ENCODE assay signal across 14 mouse cellular contexts in the genomic region with DNA sequence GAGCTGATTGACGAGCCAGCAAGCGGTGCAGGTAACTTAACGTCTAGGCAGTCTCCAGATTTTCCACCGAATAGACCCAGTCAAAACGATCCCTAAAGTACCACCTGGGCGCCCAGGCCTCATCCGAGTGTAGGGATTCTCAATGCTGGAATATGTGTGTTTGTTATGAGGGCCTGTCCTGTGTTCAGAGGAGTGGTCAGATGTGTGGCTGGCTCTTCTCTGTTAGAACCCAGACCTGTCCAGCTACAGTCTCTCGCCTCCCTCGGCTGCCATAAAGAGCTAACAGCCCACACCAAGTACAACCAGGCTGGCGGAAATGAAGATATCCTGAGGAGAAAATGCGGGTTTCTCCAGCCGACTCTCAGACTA. TPM values are rescaled to one million over a fixed set of nuclear protein-coding genes. Genes with fewer than 3 reads are reported as not detected.
A peak's percentile ranks its signal among the peaks of the same experiment; 100 is the strongest.
DNase-seq lines count a peak whose midpoint lies in the region; ATAC-seq lines count a peak whose summit lies in the region.
"Had no signal": no experiment of that assay in that cellular context is flagged by ENCODE, and none has a peak within 500 bp of the region (broad histone marks: within the 10 kb centered on the region; RNA-seq: fewer than 3 reads in every experiment).

No protein-coding gene starts in this region.

- ATAC-seq in hindbrain, embryonic 11.5 days (ENCODE audit: low FRiP score): 0 out of 2 replicates have a peak, but pooled peaks have one; percentile 27
- ATAC-seq in embryonic facial prominence, embryonic 13.5 days (ENCODE audit: insufficient number of reproducible peaks, insufficient read depth, low FRiP score, low TSS enrichment, low read depth): no peak
- peak; percentile 54; the same call in 1 of the 2 replicates for ATAC-seq in hindbrain, embryonic 15.5 days (ENCODE audit: low FRiP score, low read depth)
- peak; percentile 17; the same call in 1 of the 2 replicates for ATAC-seq in midbrain, embryonic 14.5 days (ENCODE audit: low FRiP score, low TSS enrichment)

- no peaks in the 10 kb centered on the region for H3K27me3 ChIP-seq in hindbrain, embryonic 11.5 days (ENCODE audit: control insufficient read depth, insufficient read depth, low read length)
- H3K27me3 ChIP-seq in hindbrain, embryonic 10.5 days (ENCODE audit: insufficient read depth, poor library complexity, severe bottlenecking): no peaks in the 10 kb centered on the region
- H3K27me3 ChIP-seq in embryonic facial prominence, embryonic 13.5 days: peaks cover 8% of the 10 kb centered on the region; the same call in 1 of the 2 replicates
- H3K27me3 ChIP-seq in hindbrain, embryonic 15.5 days: no peaks in the 10 kb centered on the region
- H3K27me3 ChIP-seq in midbrain, embryonic 14.5 days (ENCODE audit: control insufficient read depth, insufficient read depth, low read length): no peaks in the 10 kb centered on the region

- H3K36me3 ChIP-seq in hindbrain, embryonic 11.5 days (ENCODE audit: control insufficient read depth, insufficient read depth, low read length): no peaks in the 10 kb centered on the region
- H3K36me3 ChIP-seq in hindbrain, embryonic 10.5 days: no peaks in the 10 kb centered on the region
- H3K36me3 ChIP-seq in embryonic facial prominence, embryonic 13.5 days: no peaks in the 10 kb centered on the region
- H3K36me3 ChIP-seq in hindbrain, embryonic 15.5 days: no peaks in the 10 kb centered on the region
- no peaks in the 10 kb centered on the region for H3K36me3 ChIP-seq in midbrain, embryonic 14.5 days (ENCODE audit: control insufficient read depth, insufficient read depth, low read length)
- H3K36me3 ChIP-seq: G1E; heart, embryonic 10.5 days; liver, embryonic 15.5 days had no signal

- no peak overlapping the region for H3K4me2 ChIP-seq in hindbrain, embryonic 11.5 days (replicated peaks; ENCODE audit: low read depth, low read length)
- H3K4me2 ChIP-seq in embryonic facial prominence, embryonic 13.5 days: peak overlapping the region; percentile 37; the same call in 1 of the 2 replicates
- no peak overlapping the region for H3K4me2 ChIP-seq in hindbrain, embryonic 15.5 days
- peak overlapping the region; percentile 33 for H3K4me2 ChIP-seq in midbrain, embryonic 14.5 days (ENCODE audit: low read length)

- H3K9me3 ChIP-seq in hindbrain, embryonic 11.5 days (ENCODE audit: control insufficient read depth, low read length): no peaks in the 10 kb centered on the region
- no peaks in the 10 kb centered on the region for H3K9me3 ChIP-seq in hindbrain, embryonic 10.5 days
- H3K9me3 ChIP-seq in embryonic facial prominence, embryonic 13.5 days: no peaks in the 10 kb centered on the region
- H3K9me3 ChIP-seq in hindbrain, embryonic 15.5 days: no peaks in the 10 kb centered on the region
- no peaks in the 10 kb centered on the region for H3K9me3 ChIP-seq in midbrain, embryonic 14.5 days (ENCODE audit: control insufficient read depth, low read length)
- H3K9me3 ChIP-seq: G1E; heart, embryonic 10.5 days; liver, embryonic 15.5 days had no signal

- no peak overlapping the region for H3K4me3 ChIP-seq in hindbrain, embryonic 11.5 days (ENCODE audit: low read depth, low read length)
- no peak overlapping the region for H3K4me3 ChIP-seq in hindbrain, embryonic 10.5 days
- no peak overlapping the region for H3K4me3 ChIP-seq in embryonic facial prominence, embryonic 13.5 days
- no peak overlapping the region for H3K4me3 ChIP-seq in hindbrain, embryonic 15.5 days
- H3K4me3 ChIP-seq in midbrain, embryonic 14.5 days (replicated peaks; ENCODE audit: low read depth, low read length): no peak overlapping the region
- H3K4me3 ChIP-seq: heart, embryonic 10.5 days; liver, embryonic 15.5 days had no signal

- no peak overlapping the region for H3K9ac ChIP-seq in hindbrain, embryonic 11.5 days (ENCODE audit: low read depth, low read length)
- no peak overlapping the region for H3K9ac ChIP-seq in embryonic facial prominence, embryonic 13.5 days
- peak overlapping the region; percentile 14; the same call in 1 of the 2 replicates for H3K9ac ChIP-seq in hindbrain, embryonic 15.5 days
- no peak overlapping the region for H3K9ac ChIP-seq in midbrain, embryonic 14.5 days (replicated peaks; ENCODE audit: low read length)
- H3K9ac ChIP-seq: liver, embryonic 15.5 days had no signal

- no peak overlapping the region for H3K27ac ChIP-seq in hindbrain, embryonic 11.5 days (ENCODE audit: low read depth, low read length)
- H3K27ac ChIP-seq in hindbrain, embryonic 10.5 days: no peak overlapping the region
- H3K27ac ChIP-seq in embryonic facial prominence, embryonic 13.5 days: no peak overlapping the region
- no peak overlapping the region for H3K27ac ChIP-seq in hindbrain, embryonic 15.5 days (replicated peaks)
- no peak overlapping the region for H3K27ac ChIP-seq in midbrain, embryonic 14.5 days (replicated peaks; ENCODE audit: low read depth, low read length)
- H3K27ac ChIP-seq: heart, embryonic 10.5 days; liver, embryonic 15.5 days; macrophage had no signal

- no peak for DNase-seq in hindbrain, embryonic 11.5 days (ENCODE audit: low spot score)
- no peak for DNase-seq in hindbrain, embryonic 10.5 days (ENCODE audit: low spot score)
- no peak for DNase-seq in midbrain, embryonic 14.5 days
- no peak for DNase-seq in spleen, postnatal 4 days (ENCODE audit: low spot score in 2 of 2)
- no peak for DNase-seq in testis, postnatal 10 days (ENCODE audit: low spot score)
- DNase-seq: adrenal gland, postnatal 25 days had no signal

- 50% methylated on average over 12 of the region's 12 CpGs for WGBS in hindbrain, embryonic 11.5 days
- WGBS in hindbrain, embryonic 10.5 days: 46% methylated on average over 12 of the region's 12 CpGs
- 39% methylated on average over 12 of the region's 12 CpGs for WGBS in embryonic facial prominence, embryonic 13.5 days
- WGBS in hindbrain, embryonic 15.5 days: 46% methylated on average over 12 of the region's 12 CpGs
- WGBS in midbrain, embryonic 14.5 days: 35% methylated on average over 12 of the region's 12 CpGs

- H3K4me1 ChIP-seq in hindbrain, embryonic 11.5 days (replicated peaks; ENCODE audit: control insufficient read depth, insufficient read depth, low read length): no peaks in the 10 kb centered on the region
- H3K4me1 ChIP-seq in hindbrain, embryonic 10.5 days (replicated peaks): peaks cover 6% of the 10 kb centered on the region
- peaks cover 4% of the 10 kb centered on the region; the same call in 1 of the 2 replicates for H3K4me1 ChIP-seq in embryonic facial prominence, embryonic 13.5 days
- peaks cover 3% of the 10 kb centered on the region for H3K4me1 ChIP-seq in hindbrain, embryonic 15.5 days (replicated peaks)
- no peaks in the 10 kb centered on the region for H3K4me1 ChIP-seq in midbrain, embryonic 14.5 days (ENCODE audit: control insufficient read depth, insufficient read depth, low read length)
- H3K4me1 ChIP-seq: heart, embryonic 10.5 days had no signal

RNA-seq across cellular contexts. Expression of a gene that starts 10.9 kb away (rescaled TPM):
- polyA plus RNA-seq in hindbrain, embryonic 11.5 days (2014; fragmentation: Nextera tagmentation; extraction: Ambion mirVana): 17.5 and 20.1 TPM in 2 replicates
- polyA plus RNA-seq in hindbrain, embryonic 10.5 days (2016; fragmentation: Nextera tagmentation; extraction: Ambion mirVana): 31.7 and 38.5 TPM in 2 replicates
- polyA plus RNA-seq in embryonic facial prominence, embryonic 13.5 days (2015; fragmentation: Nextera tagmentation; extraction: Ambion mirVana): 27.4 and 31.6 TPM in 2 replicates
- polyA plus RNA-seq in hindbrain, embryonic 15.5 days (2015; fragmentation: Nextera tagmentation; extraction: Ambion mirVana): 14.6 and 14.9 TPM in 2 replicates
- polyA plus RNA-seq in midbrain, embryonic 14.5 days (2014; fragmentation: Nextera tagmentation; extraction: Ambion mirVana): 10.7 and 12.5 TPM in 2 replicates

RNA-seq across cellular contexts. Expression of a gene that starts 14.5 kb away (rescaled TPM):
- polyA plus RNA-seq in hindbrain, embryonic 11.5 days (2014; fragmentation: Nextera tagmentation; extraction: Ambion mirVana): 0.17 TPM in 1 of 2 replicates, not detected in the other
- not detected in 2 replicates for polyA plus RNA-seq in hindbrain, embryonic 10.5 days (2016; fragmentation: Nextera tagmentation; extraction: Ambion mirVana)
- polyA plus RNA-seq in embryonic facial prominence, embryonic 13.5 days (2015; fragmentation: Nextera tagmentation; extraction: Ambion mirVana): not detected in 2 replicates
- polyA plus RNA-seq in hindbrain, embryonic 15.5 days (2015; fragmentation: Nextera tagmentation; extraction: Ambion mirVana): not detected in 2 replicates
- polyA plus RNA-seq in midbrain, embryonic 14.5 days (2014; fragmentation: Nextera tagmentation; extraction: Ambion mirVana): not detected in 2 replicates
- polyA plus RNA-seq: kidney, embryonic 16.5 days; liver, embryonic 15.5 days; macrophage had no signal

RNA-seq across cellular contexts. Expression of a gene that starts 23.0 kb away (rescaled TPM):
- 0.10 TPM in 1 of 2 replicates, not detected in the other for polyA plus RNA-seq in hindbrain, embryonic 11.5 days (2014; fragmentation: Nextera tagmentation; extraction: Ambion mirVana)
- polyA plus RNA-seq in hindbrain, embryonic 10.5 days (2016; fragmentation: Nextera tagmentation; extraction: Ambion mirVana): not detected in 2 replicates
- 0.10 TPM in 1 of 2 replicates, not detected in the other for polyA plus RNA-seq in embryonic facial prominence, embryonic 13.5 days (2015; fragmentation: Nextera tagmentation; extraction: Ambion mirVana)
- polyA plus RNA-seq in hindbrain, embryonic 15.5 days (2015; fragmentation: Nextera tagmentation; extraction: Ambion mirVana): 0.08 and 0.09 TPM in 2 replicates
- polyA plus RNA-seq in midbrain, embryonic 14.5 days (2014; fragmentation: Nextera tagmentation; extraction: Ambion mirVana): 0.16 and 0.18 TPM in 2 replicates
- polyA plus RNA-seq: G1E; liver, embryonic 15.5 days; macrophage had no signal

RNA-seq across cellular contexts. Expression of a gene that starts 33.1 kb away (rescaled TPM):
- not detected in 2 replicates for polyA plus RNA-seq in hindbrain, embryonic 11.5 days (2014; fragmentation: Nextera tagmentation; extraction: Ambion mirVana)
- polyA plus RNA-seq in hindbrain, embryonic 10.5 days (2016; fragmentation: Nextera tagmentation; extraction: Ambion mirVana): not detected in 2 replicates
- polyA plus RNA-seq in embryonic facial prominence, embryonic 13.5 days (2015; fragmentation: Nextera tagmentation; extraction: Ambion mirVana): not detected in 2 replicates
- polyA plus RNA-seq in hindbrain, embryonic 15.5 days (2015; fragmentation: Nextera tagmentation; extraction: Ambion mirVana): 0.17 TPM in 1 of 2 replicates, not detected in the other
- polyA plus RNA-seq in midbrain, embryonic 14.5 days (2014; fragmentation: Nextera tagmentation; extraction: Ambion mirVana): not detected in 2 replicates
- polyA plus RNA-seq: heart, embryonic 10.5 days; kidney, embryonic 16.5 days; liver, embryonic 15.5 days; macrophage; urinary bladder, adult 2 months had no signal

RNA-seq across cellular contexts. Expression of a gene that starts 39.5 kb away (rescaled TPM):
- polyA plus RNA-seq in hindbrain, embryonic 11.5 days (2014; fragmentation: Nextera tagmentation; extraction: Ambion mirVana): not detected in 2 replicates
- 0.08 TPM in 1 of 2 replicates, not detected in the other for polyA plus RNA-seq in hindbrain, embryonic 10.5 days (2016; fragmentation: Nextera tagmentation; extraction: Ambion mirVana)
- not detected in 2 replicates for polyA plus RNA-seq in embryonic facial prominence, embryonic 13.5 days (2015; fragmentation: Nextera tagmentation; extraction: Ambion mirVana)
- 0.21 and 0.27 TPM in 2 replicates for polyA plus RNA-seq in hindbrain, embryonic 15.5 days (2015; fragmentation: Nextera tagmentation; extraction: Ambion mirVana)
- polyA plus RNA-seq in midbrain, embryonic 14.5 days (2014; fragmentation: Nextera tagmentation; extraction: Ambion mirVana): 0.33 and 0.38 TPM in 2 replicates
- polyA plus RNA-seq: G1E; heart, embryonic 10.5 days; kidney, embryonic 16.5 days; liver, embryonic 15.5 days; macrophage had no signal

Comparison
In these comparisons a context has a peak if more than half of its experiments do, and no peak if none do; other contexts are left out.
1. H3K4me2 ChIP-seq: peak in embryonic facial prominence, embryonic 13.5 days (single experiment) and midbrain, embryonic 14.5 days (single experiment); none in hindbrain, embryonic 11.5 days (single experiment) and hindbrain, embryonic 15.5 days (single experiment).